Mouse (Mus musculus) cerebellum, adult (tissue): Measurements from ENCODE around the gene Fam214a.

Source experiments
- ATAC-seq: cut with Nextera tagmentation; 2 replicates; pipeline ENCODE4 v1.9.2; 2017; ENCODE audit warnings: mild to moderate bottlenecking, moderate library complexity, mixed read lengths; ENCODE audit not compliant: insufficient number of reproducible peaks, low FRiP score, low TSS enrichment

Gene Fam214a

DNA sequence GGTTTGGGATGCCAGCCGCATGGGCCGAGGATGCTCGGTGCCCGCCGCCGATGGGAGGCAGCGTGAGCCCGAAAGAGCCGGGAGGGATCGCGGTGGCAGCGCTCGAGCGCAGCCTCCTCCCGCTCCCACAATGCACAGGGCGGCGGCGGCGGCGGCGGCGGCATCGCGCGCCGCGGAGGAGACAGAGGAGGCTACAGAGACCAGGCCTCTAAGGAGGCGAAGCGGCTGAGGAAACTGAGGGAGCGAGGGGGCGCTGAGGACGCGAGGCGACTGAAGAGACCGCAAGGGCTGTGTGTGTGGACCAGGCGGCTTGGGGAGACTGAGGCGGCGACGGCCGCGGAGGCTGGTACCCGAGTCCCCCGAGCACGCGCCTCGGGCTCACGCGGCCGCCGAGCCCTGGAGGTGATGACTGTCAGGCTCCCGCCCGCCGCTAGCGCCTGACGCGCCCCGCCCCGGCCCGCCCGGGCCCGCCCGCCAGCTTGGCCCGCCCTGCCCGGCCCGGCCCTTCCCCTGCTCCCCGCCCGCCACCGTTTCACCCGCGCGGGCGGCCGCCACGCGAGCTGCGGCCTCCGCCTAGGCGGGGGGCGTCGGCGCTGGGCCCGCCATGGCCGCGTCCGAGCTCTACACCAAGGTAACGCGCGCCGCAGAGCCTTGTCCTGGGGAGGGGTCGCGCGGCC, 118.5 kb downstream of the Fam214a start:
- peak; percentile 83 for ATAC-seq

GRCm38 (mm10) chr9:75071706-75072192, 119.1 kb downstream of the Fam214a start:
- ATAC-seq: 0 out of 2 replicates have a peak, but pooled peaks have one; percentile 28

DNA sequence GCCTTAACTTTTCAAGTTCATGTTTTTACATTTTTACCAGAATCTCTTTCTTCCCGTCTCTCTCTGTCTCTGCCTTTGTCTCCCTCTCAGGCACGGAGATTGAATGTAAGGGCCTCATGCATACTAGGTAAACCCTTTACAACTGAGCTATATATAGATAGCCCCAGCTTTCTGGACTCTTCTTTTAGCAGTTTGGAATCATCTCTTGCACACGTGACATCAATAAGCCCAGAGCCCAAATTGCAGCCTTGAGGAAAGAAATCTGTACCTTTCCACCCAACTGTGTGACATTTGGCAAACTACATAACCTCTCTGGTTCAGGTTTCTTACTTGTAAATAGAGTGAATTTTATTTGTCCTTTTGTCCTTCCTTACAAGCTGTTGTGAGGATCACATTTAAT, 119.7 kb downstream of the Fam214a start:
- no peak for ATAC-seq

- no peak for ATAC-seq
Measured at GRCm38 (mm10) chr9:75077191-75077590, 124.5 kb downstream of the Fam214a start.
